Mouse (Mus musculus): ENCODE results near the gene Zfp296. TPM values are rescaled to one million over a fixed set of nuclear protein-coding genes. Genes with fewer than 3 reads are reported as not detected.
"Not testable (repeated sequence)": the region's sequence is repeated elsewhere in the genome, so short reads cannot be mapped to it uniquely, and the experiment has no call there.

Zfp296 gene
- polyA plus RNA-seq, 1 experiment = 7.0 TPM

DNA sequence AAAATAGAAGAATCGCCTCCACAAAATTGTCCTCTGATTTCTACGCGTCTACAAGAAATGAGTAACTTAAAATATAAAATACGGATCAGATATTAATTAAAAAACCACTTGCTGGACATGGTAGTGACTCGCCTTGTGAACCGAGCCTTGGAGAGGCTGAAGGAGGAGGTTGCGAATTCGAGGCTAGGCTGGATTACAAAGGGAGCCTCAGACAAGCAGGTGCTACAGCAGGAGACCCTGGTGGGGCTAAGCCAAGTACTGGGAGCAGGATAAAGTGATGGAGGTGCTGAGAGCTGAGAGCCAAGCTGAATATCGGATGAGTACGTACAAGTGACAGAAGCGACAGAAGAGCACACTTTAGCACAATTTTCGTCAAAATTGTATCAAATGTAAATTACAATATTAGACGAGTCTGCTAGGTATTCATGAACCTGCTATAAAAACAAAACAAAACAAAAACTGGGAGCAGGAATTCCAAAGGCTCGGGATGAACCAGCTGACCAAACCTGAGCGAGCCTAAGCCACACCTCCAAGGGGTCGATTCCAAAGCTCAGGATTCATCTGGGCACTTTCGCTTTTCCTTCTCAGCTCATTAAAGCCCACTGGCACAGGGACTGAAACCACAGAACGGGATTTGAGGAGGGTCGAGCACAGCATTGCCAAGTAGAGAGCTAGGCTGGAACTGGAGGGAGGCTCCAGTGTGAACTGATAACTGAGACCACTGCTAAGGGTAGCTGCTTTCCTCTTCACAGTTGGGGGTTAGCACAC lies 14.3 kb upstream of the Zfp296 start, which contains the start of gene Ppp1r37:
Gene Ppp1r37, minus strand, starts transcription at position 434 of the 768 bp plus-strand sequence.
- no peak for DNase-seq (ENCODE audit: low spot score)

DNA sequence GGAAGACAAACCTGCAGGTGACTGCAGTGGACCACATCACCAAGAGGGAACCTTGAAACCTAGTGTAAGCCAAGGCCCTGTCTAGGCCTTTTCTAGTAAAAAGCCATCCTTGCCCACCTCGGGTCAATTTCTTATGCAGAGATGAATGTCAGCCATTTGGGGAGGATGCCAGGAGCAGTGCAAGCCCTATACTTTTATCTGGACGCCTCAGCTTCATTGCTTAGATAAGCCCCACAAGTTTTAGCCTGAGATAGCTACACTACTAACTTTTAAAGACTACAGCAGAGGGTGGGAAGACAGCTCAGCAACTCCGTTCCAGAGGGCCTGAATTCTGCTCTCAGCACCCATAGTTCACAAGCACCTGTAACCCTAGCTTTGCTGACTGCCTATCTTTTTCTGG lies 13.2 kb upstream of the Zfp296 start:
- DNase-seq (ENCODE audit: low spot score) = no peak

DNA sequence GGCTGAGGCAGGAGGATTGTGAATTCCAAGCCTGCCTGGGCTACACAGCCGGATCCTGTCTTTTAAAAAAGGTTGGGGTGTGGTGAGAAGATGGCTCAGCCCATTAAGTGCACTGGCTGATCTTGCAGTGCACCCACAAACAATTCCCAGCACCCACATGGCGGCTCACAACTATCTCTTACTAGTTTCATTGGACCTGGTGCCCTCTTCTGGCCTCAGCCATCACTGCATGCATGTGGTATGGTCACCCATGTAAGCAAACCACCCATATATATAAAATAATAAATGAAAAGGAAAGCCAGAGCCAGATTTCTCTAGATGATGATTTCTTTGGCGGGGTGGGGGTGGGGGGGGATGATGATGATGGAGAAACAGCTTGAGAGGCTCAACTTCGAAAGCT lies 12.6 kb upstream of the Zfp296 start:
- no peak for DNase-seq (ENCODE audit: low spot score)

DNA sequence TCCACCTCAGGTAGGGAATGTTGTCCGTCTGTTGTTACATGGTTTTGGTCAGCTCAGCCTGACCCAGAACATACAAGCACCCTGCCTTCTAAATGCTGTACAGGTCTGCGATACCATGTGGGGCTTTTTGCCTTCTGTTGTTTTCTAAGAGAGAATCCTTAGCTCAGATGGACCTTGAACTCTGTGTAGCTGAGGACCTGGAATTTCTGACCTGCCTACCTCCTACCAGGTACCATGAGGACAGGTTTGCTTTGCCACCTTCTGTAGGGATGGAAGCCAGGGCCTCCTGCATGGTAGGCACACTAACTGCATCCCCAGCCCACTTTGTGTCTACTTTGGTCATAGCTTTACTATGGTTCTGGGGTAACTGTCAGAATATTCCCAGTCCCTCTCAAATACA lies 11.3 kb upstream of the Zfp296 start:
- no peak for DNase-seq (ENCODE audit: low spot score)

DNA sequence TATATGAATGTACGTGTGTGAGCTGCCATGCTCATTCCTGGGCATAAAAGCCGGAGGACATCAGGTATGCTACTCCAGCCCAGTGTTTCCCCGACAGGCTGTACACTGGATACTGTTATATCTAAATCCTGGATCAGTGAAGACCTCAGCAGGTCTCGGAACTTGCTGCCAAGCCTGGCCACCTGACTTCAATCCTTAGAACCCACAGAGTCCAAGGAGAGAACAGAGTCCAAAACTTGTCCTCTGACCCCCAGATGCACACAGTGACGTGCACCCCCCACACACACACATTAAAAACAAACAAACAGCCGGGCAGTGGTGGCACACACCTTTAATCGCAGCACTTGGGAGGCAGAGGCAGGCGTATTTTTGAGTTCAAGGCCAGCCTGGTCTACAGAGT lies 9.7 kb upstream of the Zfp296 start:
- DNase-seq (ENCODE audit: low spot score) = no peak

DNA sequence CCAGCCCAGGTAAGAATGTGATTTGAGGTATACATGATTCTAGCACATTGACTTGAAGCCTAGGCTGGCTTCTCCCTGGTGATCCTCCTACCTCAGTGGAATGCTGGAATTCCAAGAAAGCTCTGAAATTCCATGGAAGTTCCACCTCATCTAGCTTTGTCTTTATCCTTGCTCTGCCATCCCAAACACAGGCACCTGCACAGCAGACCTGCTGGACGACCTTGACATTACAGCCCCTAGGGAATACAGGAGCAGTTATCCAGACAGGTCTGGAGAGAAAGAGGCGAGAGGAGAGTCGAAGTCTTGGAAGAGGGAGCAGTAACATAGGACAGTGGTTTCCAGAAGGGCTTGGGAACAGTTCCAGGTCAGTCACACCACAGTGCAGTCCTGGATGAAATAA lies 7.4 kb upstream of the Zfp296 start:
- no peak for DNase-seq (ENCODE audit: low spot score)

DNA sequence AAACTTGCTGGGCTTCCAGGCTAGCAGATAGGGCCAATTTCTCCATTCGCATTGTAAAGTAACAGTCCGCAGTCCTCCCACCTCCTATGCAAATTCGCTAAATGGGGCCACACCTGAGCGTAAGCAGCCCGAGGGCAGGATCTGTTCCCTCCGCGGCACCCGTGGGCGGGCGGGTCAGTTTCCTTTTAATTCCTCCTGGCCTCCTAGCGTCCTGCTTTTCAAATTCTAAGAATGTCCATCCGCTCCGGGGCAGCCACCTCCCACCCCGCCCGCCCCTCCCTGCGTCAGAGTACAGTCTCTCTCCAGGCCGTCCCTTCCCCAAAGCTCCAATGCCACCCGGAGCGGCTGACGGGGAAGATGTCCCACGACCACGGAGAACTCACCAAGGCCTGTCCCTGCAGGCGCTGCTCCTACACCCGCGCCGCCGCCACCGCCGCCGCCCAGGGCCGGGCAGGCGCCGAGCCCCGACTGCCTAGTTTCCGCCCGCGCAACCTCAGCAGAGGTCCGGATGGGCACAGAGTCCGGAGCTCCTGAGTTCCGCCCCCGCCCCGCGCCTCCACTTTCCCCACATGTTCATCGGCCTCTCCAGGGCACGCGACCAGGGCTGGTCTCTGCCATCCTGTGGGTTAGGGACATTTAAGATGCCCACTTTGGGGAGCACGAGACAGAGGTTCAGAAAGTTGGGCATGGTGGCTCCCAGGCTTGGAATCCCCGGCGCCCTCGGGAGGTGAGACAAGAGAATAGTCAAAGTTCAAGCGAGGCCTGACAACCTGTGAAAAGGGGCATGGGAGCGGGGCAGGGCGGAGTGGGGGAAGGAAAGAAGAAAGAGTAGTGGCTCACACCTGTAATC lies 3.9 kb upstream of the Zfp296 start:
- peak; percentile 86 for DNase-seq (ENCODE audit: low spot score)

DNA sequence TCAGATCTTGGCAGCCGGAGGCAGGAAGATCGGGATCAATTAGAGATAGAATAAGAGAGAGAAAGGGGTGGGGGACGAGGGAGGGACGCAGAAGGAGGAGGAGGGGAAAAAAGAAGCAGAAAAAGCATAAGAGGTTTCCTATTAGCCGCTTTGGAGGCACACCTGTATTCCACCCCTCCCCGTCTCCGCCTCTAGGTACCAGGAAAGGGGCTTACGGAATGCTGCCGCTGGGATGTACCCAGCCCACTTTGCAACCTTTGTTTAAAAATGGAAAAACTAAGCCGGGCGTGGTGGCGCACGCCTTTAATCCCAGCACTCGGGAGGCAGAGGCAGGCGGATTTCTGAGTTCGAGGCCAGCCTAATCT lies 3.3 kb upstream of the Zfp296 start:
- no peak for DNase-seq (ENCODE audit: low spot score)

DNA sequence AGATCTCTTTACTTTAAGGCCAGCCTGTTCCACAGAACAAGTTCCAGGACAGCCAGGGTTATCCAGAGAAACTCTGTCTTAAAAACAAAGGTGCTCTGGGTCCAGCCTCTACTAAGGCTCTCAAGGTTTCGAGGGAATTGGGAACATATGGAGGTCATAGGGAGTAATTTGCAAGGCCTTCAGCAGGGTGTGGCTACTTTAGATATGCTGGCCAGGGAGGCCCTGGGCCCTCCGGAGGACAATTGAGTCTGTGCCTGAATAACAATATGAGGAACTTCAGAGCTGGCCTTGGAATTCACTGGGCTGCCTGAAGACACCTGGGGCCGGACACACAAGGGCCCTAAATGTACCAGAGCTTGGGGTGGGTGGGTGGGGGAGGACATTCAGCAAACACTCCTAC lies 1.5 kb upstream of the Zfp296 start:
- no peak for DNase-seq (ENCODE audit: low spot score)

DNA sequence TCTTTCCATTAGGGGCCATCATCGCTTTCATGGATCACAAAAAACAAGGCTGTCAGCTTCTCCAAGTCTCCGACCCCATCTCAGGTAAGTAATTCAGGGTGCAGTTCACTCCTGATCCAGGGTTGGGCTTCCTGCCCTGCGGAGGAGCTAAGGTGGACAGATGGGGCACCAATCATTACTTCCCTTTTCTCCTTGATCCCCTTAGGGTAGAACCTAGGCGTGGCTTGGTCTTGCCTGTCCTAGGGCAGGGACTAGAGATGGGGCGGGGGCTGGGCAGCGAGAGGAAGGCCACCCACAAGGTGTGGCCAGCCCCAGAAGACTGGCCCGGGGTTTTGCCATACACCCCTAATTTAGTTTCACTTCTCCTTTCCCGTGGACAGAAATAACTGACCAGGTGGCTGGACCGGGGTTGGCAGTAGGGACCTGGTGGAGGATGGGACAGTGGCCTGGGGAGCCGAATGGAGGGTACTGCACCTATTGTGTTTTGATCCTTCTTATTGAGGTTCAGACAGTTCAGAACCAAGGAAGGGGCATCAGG lies 859 bp downstream of the Zfp296 start:
- DNase-seq (ENCODE audit: low spot score) = no peak

DNA sequence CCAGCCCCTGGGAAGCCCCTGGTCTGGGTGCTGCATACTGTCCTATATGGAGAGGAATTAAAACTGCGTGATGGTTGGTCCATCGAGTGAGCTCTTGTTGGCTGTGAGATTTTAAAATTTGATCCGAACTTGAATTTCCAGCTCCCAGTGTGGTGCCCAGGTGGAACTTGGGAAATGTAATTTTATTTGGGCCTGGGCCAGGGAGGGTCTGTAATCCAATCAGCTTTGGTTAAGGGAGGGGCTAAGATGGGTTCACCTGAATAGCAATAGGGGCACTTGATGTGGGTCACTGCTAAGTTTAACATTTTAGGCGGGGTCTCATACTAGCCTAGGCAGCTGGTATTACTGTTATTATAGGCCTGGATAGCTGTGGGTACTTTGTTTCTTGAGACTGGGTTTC lies 1.3 kb downstream of the Zfp296 start:
- no peak for DNase-seq (ENCODE audit: low spot score)

DNA sequence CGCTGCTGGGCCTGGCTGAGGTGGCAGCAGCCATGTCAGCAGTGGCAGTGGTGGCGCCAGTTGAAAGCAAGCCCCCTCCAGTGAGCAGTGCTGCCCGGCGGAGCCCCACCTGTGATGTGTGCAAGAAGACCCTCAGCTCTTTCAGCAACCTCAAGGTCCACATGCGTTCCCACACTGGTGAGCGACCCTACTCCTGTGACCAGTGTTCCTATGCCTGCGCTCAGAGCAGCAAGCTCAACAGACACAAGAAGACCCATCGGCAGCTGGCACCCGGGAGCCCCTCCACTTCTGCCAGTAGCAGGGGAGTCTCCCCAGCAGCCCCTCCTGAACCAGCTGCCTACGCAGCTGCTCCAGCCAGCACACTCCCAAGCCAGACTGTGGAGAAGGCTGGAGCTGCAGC lies 2.7 kb downstream of the Zfp296 start:
- no peak for DNase-seq (ENCODE audit: low spot score)

DNA sequence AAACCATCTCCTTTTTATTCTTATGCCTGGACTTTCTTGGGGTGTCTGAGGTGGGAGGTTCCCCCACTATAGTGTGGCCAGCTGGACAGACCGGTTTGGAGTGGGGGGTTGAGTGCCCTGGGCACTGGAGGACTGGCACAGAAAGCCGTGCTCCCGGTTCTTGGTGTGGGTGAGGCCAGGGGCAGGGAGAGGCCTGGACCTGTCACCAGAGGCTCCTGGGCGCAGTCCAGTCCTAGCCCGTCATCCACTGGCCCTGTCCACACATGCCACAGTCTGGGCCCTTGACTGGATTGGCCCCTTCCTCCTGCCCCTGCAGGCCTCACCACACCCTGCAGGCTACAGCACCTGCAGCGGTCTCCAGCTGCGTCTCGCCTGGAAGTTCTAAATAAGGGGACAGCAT lies 3.5 kb downstream of the Zfp296 start:
- DNase-seq (ENCODE audit: low spot score) = peak; percentile 63

DNA sequence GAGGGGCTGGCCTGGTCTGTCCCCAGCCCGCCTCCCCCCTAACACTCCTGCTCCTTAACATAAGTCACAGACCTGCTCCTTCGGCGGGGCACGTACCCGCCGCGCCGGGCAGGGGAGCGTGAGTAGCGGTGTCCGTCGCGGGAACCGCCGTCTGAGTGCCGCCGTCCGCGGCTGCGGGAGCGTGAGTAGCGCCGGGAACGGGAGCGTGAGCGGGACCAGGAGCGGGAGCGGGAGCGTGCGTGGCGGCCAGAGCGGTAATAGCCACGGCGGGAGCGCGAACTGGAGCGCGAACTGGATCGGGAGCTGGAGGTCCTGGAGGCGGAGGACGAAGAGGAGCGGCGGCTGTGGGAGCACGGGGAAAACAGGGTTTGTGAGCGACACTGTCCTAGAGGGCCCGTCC lies 9.2 kb downstream of the Zfp296 start:
- DNase-seq (ENCODE audit: low spot score) = no peak

DNA sequence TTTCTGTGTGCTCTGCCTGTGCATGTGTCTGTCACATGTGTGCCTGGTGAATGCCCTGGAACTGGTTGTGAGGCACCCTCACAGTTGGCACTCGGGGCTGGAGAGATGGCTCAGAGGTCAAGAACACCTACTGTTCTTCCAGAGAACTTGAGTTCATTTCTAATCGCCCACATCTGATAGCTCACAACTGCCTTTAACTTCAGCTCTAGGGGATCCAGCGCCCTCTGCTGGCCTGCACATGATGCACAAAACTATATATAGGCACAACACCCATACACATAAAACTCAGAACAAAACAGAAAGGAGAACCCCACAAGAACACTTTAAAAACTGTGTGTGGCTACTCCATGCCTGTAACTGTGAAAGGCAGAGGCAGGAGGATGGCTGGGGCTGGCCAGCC lies 12.1 kb downstream of the Zfp296 start:
- no peak for DNase-seq (ENCODE audit: low spot score)

DNA sequence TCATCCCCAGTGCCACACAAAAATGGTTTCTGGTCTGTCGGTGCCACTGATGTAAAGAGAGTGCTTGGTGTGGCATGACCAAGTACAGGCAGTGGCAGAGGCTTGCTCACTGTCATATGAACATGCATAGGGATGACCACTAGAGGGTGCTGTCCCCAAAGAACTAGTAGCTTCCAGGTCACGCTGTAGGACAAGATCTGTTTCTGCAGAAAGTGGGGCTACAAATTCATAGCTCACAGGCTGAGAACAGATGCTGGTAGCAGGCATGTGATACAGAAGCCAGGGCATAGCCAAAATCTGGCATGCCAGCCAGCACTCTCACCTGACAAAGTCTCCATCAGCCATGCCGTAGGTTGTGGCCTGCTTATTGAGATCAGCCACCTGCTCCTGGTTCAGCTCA lies 12.8 kb downstream of the Zfp296 start:
- no peak for DNase-seq (ENCODE audit: low spot score)

DNA sequence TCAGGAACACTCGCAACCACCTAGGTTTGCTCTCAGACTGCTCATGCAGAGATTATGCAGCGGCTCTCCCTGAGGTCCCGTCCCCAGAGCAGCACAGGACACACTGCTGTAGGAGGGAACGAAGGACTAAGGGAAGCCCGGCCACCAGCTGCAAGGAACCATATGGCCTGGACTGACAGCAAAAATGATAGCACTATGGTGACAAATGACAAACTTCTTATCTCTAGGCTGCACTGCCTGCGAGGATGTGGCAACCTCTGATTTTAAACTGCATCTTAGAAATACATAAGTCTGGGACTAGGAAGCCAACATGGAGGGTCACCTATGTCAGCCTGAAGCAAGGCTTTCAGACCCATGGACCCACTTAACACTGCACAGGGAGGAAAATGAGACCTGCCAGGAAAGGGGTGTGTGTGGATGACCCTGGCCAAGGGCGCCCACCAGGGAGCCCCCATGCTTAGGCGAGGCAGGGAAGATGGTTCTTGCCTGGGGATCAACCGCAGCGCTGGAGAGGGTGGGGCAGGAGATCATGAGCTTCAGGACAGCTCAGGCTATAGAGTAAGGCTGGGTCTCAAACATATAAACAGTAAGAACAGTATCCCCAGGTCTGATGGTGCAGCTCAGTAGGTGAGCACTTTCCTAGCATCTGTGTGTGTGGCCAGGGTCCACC lies 16.1 kb downstream of the Zfp296 start:
- no peak for DNase-seq (ENCODE audit: low spot score)

DNA sequence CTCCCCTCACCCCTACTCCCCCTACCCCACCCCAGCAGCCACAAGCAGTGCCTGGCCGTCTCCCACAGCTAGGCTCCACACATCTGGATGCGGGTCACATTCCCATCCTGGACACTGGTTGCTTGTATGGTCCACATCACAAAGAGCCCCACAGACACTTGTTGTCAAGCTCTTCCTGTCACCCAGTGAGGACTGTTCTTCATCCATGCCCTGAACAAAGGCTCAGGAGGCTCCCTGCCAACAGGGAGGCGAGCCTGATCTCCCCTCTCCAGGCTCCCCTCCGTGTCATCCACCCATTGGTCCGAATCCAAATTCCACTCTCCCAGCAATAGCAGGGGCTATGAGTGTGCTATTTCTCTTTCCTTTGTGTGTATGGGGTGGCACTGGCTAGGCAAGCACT lies 23.5 kb downstream of the Zfp296 start:
- DNase-seq (ENCODE audit: low spot score) = no peak

DNA sequence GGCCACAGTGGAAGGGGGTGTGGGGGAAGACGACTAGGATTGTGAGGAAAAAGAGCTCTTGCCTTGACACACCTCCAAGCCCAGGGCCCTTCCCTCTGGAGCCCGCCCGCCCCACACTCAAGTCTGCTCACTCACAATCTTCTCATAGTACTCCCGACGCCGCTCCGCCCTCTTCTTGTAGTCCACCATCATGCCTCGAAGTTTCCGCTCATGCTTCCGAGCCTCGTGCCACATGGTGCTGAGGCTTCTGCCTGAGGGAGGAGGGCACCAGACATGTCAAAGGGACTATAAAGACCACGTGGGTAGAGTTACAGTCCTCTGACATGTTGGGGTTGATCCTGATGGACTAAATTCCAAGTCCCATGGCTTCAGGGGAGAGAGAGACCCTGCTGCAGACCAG lies 26.0 kb downstream of the Zfp296 start:
- no peak for DNase-seq (ENCODE audit: low spot score)

DNA sequence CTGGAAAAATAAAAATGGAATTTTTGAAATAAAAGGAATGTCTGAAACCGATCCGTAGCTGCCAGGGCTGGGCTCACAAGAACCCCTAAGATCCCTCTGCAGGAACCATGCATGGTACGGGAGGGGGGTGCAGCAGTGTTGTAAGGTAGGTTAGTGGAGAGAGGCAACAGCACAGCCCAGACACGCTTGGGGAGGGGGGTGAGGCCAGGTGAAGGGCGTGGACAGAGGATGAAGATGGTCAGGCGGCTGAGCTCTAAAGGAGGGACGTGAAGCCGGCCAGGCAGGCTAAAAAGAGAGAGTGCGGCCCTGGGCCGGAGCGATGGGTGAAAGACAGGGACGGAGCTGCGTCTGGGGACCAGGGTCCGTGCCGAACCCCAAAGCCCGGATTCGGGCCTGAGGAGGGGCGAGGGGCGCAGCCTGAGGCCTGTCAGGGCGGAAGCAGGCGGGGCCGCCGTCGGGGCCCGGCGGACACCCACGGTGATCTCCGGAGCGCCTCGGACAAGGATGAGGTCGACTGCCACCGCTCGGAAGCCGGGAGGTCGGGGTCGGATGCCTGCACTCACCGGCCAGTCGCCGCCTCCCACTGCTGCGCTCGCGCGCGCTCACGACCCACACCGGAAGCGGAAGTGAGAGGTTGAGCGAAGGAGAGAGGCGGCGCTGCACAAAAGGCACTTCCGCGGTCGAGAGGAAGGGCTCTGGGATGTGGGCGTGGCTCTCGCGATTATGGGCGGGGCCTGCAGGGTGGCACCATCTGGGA lies 26.9 kb downstream of the Zfp296 start, which contains the start of gene Clasrp:
Gene Clasrp, minus strand, starts transcription at position 638 of the 757 bp plus-strand sequence.
- peak; percentile 84 for DNase-seq (ENCODE audit: low spot score)

DNA sequence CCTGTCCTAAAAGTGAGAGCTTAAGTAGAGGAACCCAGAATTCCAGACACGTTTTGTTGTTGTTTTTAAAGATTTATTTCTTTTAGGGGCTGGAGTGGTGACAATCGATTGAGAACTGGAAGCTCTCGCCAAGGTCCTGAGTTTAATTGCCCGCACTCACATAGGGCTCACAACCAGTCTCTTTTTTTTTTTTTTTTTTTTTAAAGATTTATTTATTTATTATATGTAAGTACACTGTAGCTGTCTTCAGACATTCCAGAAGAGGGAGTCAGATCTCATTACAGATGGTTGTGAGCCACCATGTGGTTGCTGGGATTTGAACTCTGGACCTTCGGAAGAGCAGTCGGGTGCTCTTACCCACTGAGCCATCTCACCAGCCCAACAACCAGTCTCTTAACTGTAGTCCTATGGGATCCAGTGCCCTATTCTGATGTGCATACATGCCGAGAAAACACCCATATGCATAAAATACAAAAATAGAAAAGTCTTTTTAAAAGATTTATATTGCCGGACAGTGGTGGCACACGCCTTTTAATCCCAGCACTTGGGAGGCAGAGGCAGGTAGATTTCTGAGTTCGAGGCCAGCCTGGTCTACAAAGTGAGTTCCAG lies 27.6 kb downstream of the Zfp296 start:
- not testable (repeated sequence) for DNase-seq (ENCODE audit: low spot score)
